Mouse (Mus musculus): ENCODE results near the gene Ccno.

DNA sequence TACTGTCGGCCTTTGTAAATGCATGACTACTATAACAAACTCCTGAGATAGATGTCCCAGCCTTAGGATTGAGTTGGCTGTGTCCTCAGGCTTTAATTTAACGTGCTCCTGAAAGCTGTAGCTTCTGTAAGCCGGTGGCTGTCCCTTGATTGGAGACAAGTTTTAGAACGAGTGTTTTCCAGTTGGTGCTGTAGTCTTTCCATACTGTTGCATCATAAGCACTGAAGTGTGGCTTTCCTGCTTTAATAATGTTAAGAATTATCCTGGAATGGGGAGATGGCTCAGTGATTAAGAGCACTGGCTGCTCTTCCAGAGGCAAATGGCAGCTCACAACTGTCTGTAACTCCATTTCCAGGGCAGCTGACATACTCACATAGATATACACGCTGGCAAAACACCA lies 20.3 kb upstream of the Ccno start:
- no peak for TF ChIP-seq CTCF (IDR thresholded peaks at IDR 0.05; ENCODE audit: insufficient read depth, low read length)
- no peak for TF ChIP-seq POLR2A (IDR thresholded peaks at IDR 0.05; ENCODE audit: borderline replicate concordance, extremely low read depth, low read depth, low read length)

Data from lung, adult 2 months (tissue).